12 mouse cellular contexts compared by ENCODE assay signal in the genomic region with DNA sequence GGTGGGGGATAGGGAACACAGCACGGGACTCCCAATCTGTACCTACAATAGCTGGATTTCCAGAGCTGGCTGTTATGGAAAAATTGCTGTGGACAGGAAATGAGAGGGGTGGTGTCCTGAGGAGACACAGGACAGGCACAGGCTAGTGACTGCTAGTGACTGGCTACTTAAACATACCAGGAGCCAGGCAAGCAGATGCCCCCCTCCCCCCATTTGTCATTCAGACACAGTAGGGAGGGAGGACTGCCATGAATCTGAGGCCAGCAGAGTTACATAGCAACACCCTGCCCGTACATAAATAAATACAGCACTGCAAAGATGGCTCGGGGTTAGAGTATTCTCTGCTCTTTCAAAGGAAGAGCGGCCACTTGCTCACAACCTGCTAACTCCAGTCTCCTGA. TPM values are rescaled to one million over a fixed set of nuclear protein-coding genes. Genes with fewer than 3 reads are reported as not detected.
DNase-seq lines count a peak whose midpoint lies in the region; ATAC-seq lines count a peak whose summit lies in the region.
"Had no signal": no experiment of that assay in that cellular context is flagged by ENCODE, and none has a peak within 500 bp of the region (broad histone marks: within the 10 kb centered on the region; RNA-seq: fewer than 3 reads in every experiment).

No protein-coding gene starts in this region.

- peak; percentile 22 for DNase-seq in forebrain, embryonic 14.5 days (ENCODE audit: low spot score)
- DNase-seq in 3134 (ENCODE audit: extremely low read depth, insufficient read length, low spot score) = peak; percentile 26
- DNase-seq in heart, adult 11 months = peak; percentile 95
- DNase-seq in layer of hippocampus, postnatal 10 days (ENCODE audit: low spot score in 2 of 2) = no peak
- no peak for DNase-seq in ovary, adult 18-20 months (ENCODE audit: low spot score)
- DNase-seq in adrenal gland, adult 8-10 months = no peak
- DNase-seq: cerebellum, adult 2 months; kidney, adult 8-10 months; spleen, adult 18-20 months had no signal

- ATAC-seq in forebrain, embryonic 14.5 days = no peak
- ATAC-seq in forebrain, embryonic 13.5 days = no peak
- ATAC-seq in hindbrain, embryonic 13.5 days (ENCODE audit: low FRiP score) = no peak

- H3K4me3 ChIP-seq in forebrain, embryonic 14.5 days (ENCODE audit: low read depth, low read length) = no peak overlapping the region
- H3K4me3 ChIP-seq in forebrain, embryonic 13.5 days = no peak overlapping the region
- no peak overlapping the region for H3K4me3 ChIP-seq in hindbrain, embryonic 13.5 days
- H3K4me3 ChIP-seq: limb, embryonic 15.5 days had no signal

- no peaks in the 10 kb centered on the region for H3K36me3 ChIP-seq in forebrain, embryonic 14.5 days (ENCODE audit: control insufficient read depth, insufficient read depth, low read length)
- no peaks in the 10 kb centered on the region for H3K36me3 ChIP-seq in forebrain, embryonic 13.5 days (ENCODE audit: poor library complexity, severe bottlenecking)
- no peaks in the 10 kb centered on the region for H3K36me3 ChIP-seq in hindbrain, embryonic 13.5 days
- H3K36me3 ChIP-seq: limb, embryonic 15.5 days had no signal

- 0 out of 2 replicates have a peak overlapping the region, but pooled peaks have one; percentile 25 for H3K9ac ChIP-seq in forebrain, embryonic 14.5 days (ENCODE audit: low read length)
- H3K9ac ChIP-seq in forebrain, embryonic 13.5 days = no peak overlapping the region
- peak overlapping the region; percentile 35; the same call in 1 of the 2 replicates for H3K9ac ChIP-seq in hindbrain, embryonic 13.5 days
- H3K9ac ChIP-seq: limb, embryonic 15.5 days had no signal

- no peaks in the 10 kb centered on the region for H3K9me3 ChIP-seq in forebrain, embryonic 14.5 days (replicated peaks; ENCODE audit: control insufficient read depth, low read length)
- H3K9me3 ChIP-seq in forebrain, embryonic 13.5 days (replicated peaks) = no peaks in the 10 kb centered on the region
- no peaks in the 10 kb centered on the region for H3K9me3 ChIP-seq in hindbrain, embryonic 13.5 days
- H3K9me3 ChIP-seq: limb, embryonic 15.5 days had no signal

- H3K4me2 ChIP-seq in forebrain, embryonic 14.5 days (ENCODE audit: low read length) = no peak overlapping the region
- H3K4me2 ChIP-seq in forebrain, embryonic 13.5 days = no peak overlapping the region
- no peak overlapping the region for H3K4me2 ChIP-seq in hindbrain, embryonic 13.5 days
- H3K4me2 ChIP-seq: limb, embryonic 15.5 days had no signal

- 42% methylated on average over 4 of the region's 4 CpGs for WGBS in forebrain, embryonic 14.5 days
- 40% methylated on average over 4 of the region's 4 CpGs for WGBS in forebrain, embryonic 13.5 days
- WGBS in hindbrain, embryonic 13.5 days = 27% methylated on average over 4 of the region's 4 CpGs

- no peaks in the 10 kb centered on the region for H3K27me3 ChIP-seq in forebrain, embryonic 14.5 days (replicated peaks; ENCODE audit: control insufficient read depth, insufficient read depth, low read length)
- H3K27me3 ChIP-seq in forebrain, embryonic 13.5 days = peaks cover 8% of the 10 kb centered on the region; the same call in 1 of the 2 replicates
- H3K27me3 ChIP-seq in hindbrain, embryonic 13.5 days = 0 out of 2 replicates have a peak, but pooled peaks cover 6% of the 10 kb centered on the region

- H3K27ac ChIP-seq in forebrain, embryonic 14.5 days (ENCODE audit: low read depth, low read length) = no peak overlapping the region
- H3K27ac ChIP-seq in forebrain, embryonic 13.5 days = no peak overlapping the region
- no peak overlapping the region for H3K27ac ChIP-seq in hindbrain, embryonic 13.5 days
- H3K27ac ChIP-seq: limb, embryonic 15.5 days had no signal

- peaks cover 7% of the 10 kb centered on the region; the same call in 1 of the 2 replicates for H3K4me1 ChIP-seq in forebrain, embryonic 14.5 days (ENCODE audit: control insufficient read depth, insufficient read depth, low read length)
- peaks cover 30% of the 10 kb centered on the region for H3K4me1 ChIP-seq in forebrain, embryonic 13.5 days
- H3K4me1 ChIP-seq in hindbrain, embryonic 13.5 days (replicated peaks) = peaks cover 27% of the 10 kb centered on the region

RNA-seq across cellular contexts. Expression of a gene that starts 3.0 kb away (rescaled TPM):
- 32.7 and 33.5 TPM in 2 replicates for polyA plus RNA-seq in forebrain, embryonic 14.5 days (2014; fragmentation: Nextera tagmentation; extraction: Ambion mirVana)
- polyA plus RNA-seq in forebrain, embryonic 13.5 days (2015; fragmentation: Nextera tagmentation; extraction: Ambion mirVana) = 25.4 and 27.5 TPM in 2 replicates
- polyA plus RNA-seq in hindbrain, embryonic 13.5 days (2015; fragmentation: Nextera tagmentation; extraction: Ambion mirVana) = 19.0 and 22.4 TPM in 2 replicates
- total RNA-seq in layer of hippocampus, postnatal 10 days (2021) = 10 to 100 TPM; 30.7 to 32.1 TPM
- total RNA-seq in adrenal gland, adult 8-10 months (2022) = 10 to 100 TPM in 1 of 4 experiments, 1 to 10 TPM in 3; 2.8 to 10.6 (median 4.9) TPM

RNA-seq across cellular contexts. Expression of a gene that starts 35.2 kb away (rescaled TPM):
- polyA plus RNA-seq in forebrain, embryonic 14.5 days (2014; fragmentation: Nextera tagmentation; extraction: Ambion mirVana) = 17.6 and 22.7 TPM in 2 replicates
- 22.7 and 23.9 TPM in 2 replicates for polyA plus RNA-seq in forebrain, embryonic 13.5 days (2015; fragmentation: Nextera tagmentation; extraction: Ambion mirVana)
- polyA plus RNA-seq in hindbrain, embryonic 13.5 days (2015; fragmentation: Nextera tagmentation; extraction: Ambion mirVana) = 30.6 and 36.2 TPM in 2 replicates
- total RNA-seq in layer of hippocampus, postnatal 10 days (2021) = 10 to 100 TPM; 54.9 to 55.0 TPM
- total RNA-seq in adrenal gland, adult 8-10 months (2022) = 10 to 100 TPM; 10.2 to 16.4 (median 13.9) TPM

Comparison
In these comparisons a context has a peak if more than half of its experiments do, and no peak if none do; other contexts are left out.
1. DNase-seq: peak in forebrain, embryonic 14.5 days (single experiment), 3134 (single experiment) and heart, adult 11 months (single experiment); none in layer of hippocampus, postnatal 10 days (0 of 2), ovary, adult 18-20 months (single experiment) and adrenal gland, adult 8-10 months (single experiment).